Mouse (Mus musculus): ENCODE data around the gene Adgrg6. TPM values are rescaled to one million over a fixed set of nuclear protein-coding genes. Genes with fewer than 3 reads are reported as not detected.

Adgrg6 gene
- polyA plus RNA-seq, 1 experiment from 2014 or later, result 2.0 TPM

- Histone ChIP-seq H3K4me2 (no peak overlapping the region), H3K4me3 (replicated peaks) (no peak overlapping the region), H3K9ac (replicated peaks) (no peak overlapping the region), H3K36me3 (no peaks in the 10 kb centered on the region), H3K27me3 (replicated peaks) (no peaks in the 10 kb centered on the region), H3K9me3 (replicated peaks) (no peaks in the 10 kb centered on the region), H3K4me1 (no peaks in the 10 kb centered on the region), H3K27ac (replicated peaks) (no peak overlapping the region)
- 89% methylated on average over 3 of the region's 3 CpGs for WGBS
- no peak for ATAC-seq (ENCODE audit: low FRiP score)
These were observed 14.4 kb downstream of the Adgrg6 start for GRCm38 (mm10) chr10:14531090-14531489.

- Histone ChIP-seq H3K9ac (replicated peaks) (no peak overlapping the region), H3K4me1 (no peaks in the 10 kb centered on the region), H3K36me3 (no peaks in the 10 kb centered on the region), H3K9me3 (replicated peaks) (no peaks in the 10 kb centered on the region), H3K4me2 (no peak overlapping the region), H3K27ac (replicated peaks) (no peak overlapping the region), H3K27me3 (replicated peaks) (no peaks in the 10 kb centered on the region), H3K4me3 (replicated peaks) (no peak overlapping the region)
- no peak for ATAC-seq (ENCODE audit: low FRiP score)
- 100% methylated on average over 1 of the region's 1 CpGs for WGBS
These were observed 14.8 kb downstream of the Adgrg6 start for GRCm38 (mm10) chr10:14530670-14531069.

- no peak overlapping the region for H3K27ac ChIP-seq (replicated peaks)
- no peak for ATAC-seq (ENCODE audit: low FRiP score)
- H3K27me3 ChIP-seq (replicated peaks), result no peaks in the 10 kb centered on the region
- no peak overlapping the region for H3K4me2 ChIP-seq
- no peaks in the 10 kb centered on the region for H3K36me3 ChIP-seq
- H3K9ac ChIP-seq (replicated peaks), result no peak overlapping the region
- H3K9me3 ChIP-seq (replicated peaks), result no peaks in the 10 kb centered on the region
- no peaks in the 10 kb centered on the region for H3K4me1 ChIP-seq
- 73% methylated on average over 2 of the region's 2 CpGs for WGBS
- no peak overlapping the region for H3K4me3 ChIP-seq (replicated peaks)
These were observed 17.7 kb downstream of the Adgrg6 start for GRCm38 (mm10) chr10:14527765-14528164.

GRCm38 (mm10) chr10:14522729-14523128 lies 22.7 kb downstream of the Adgrg6 start:
- Histone ChIP-seq H3K36me3 (no peaks in the 10 kb centered on the region), H3K4me3 (replicated peaks) (no peak overlapping the region), H3K9me3 (replicated peaks) (no peaks in the 10 kb centered on the region), H3K4me2 (no peak overlapping the region), H3K9ac (replicated peaks) (no peak overlapping the region), H3K4me1 (no peaks in the 10 kb centered on the region), H3K27ac (replicated peaks) (no peak overlapping the region), H3K27me3 (replicated peaks) (no peaks in the 10 kb centered on the region)
- no peak for ATAC-seq (ENCODE audit: low FRiP score)
- WGBS, result 93% methylated on average over 5 of the region's 5 CpGs

- Histone ChIP-seq H3K27me3 (replicated peaks) (no peaks in the 10 kb centered on the region), H3K27ac (replicated peaks) (no peak overlapping the region), H3K4me3 (replicated peaks) (no peak overlapping the region), H3K9ac (replicated peaks) (no peak overlapping the region), H3K9me3 (replicated peaks) (no peaks in the 10 kb centered on the region), H3K4me2 (no peak overlapping the region), H3K36me3 (no peaks in the 10 kb centered on the region), H3K4me1 (no peaks in the 10 kb centered on the region)
- WGBS, result 82% methylated on average over 8 of the region's 8 CpGs
- ATAC-seq (ENCODE audit: low FRiP score), result no peak
These were observed 24.4 kb downstream of the Adgrg6 start for GRCm38 (mm10) chr10:14520912-14521675.

- H3K4me1 ChIP-seq, result no peaks in the 10 kb centered on the region
- H3K9ac ChIP-seq (replicated peaks), result no peak overlapping the region
- H3K9me3 ChIP-seq (replicated peaks), result no peaks in the 10 kb centered on the region
- WGBS, result 31% methylated on average over 5 of the region's 5 CpGs
- H3K27ac ChIP-seq (replicated peaks), result no peak overlapping the region
- H3K4me2 ChIP-seq, result no peak overlapping the region
- H3K4me3 ChIP-seq (replicated peaks), result no peak overlapping the region
- no peak for ATAC-seq (ENCODE audit: low FRiP score)
- H3K36me3 ChIP-seq, result no peaks in the 10 kb centered on the region
- H3K27me3 ChIP-seq (replicated peaks), result no peaks in the 10 kb centered on the region
These were observed 27.6 kb downstream of the Adgrg6 start for GRCm38 (mm10) chr10:14517909-14518308.

- Histone ChIP-seq H3K27me3 (replicated peaks) (no peaks in the 10 kb centered on the region), H3K36me3 (no peaks in the 10 kb centered on the region), H3K9ac (replicated peaks) (no peak overlapping the region), H3K4me3 (replicated peaks) (no peak overlapping the region), H3K4me1 (no peaks in the 10 kb centered on the region), H3K9me3 (replicated peaks) (no peaks in the 10 kb centered on the region), H3K4me2 (no peak overlapping the region), H3K27ac (replicated peaks) (no peak overlapping the region)
- 24% methylated on average over 2 of the region's 2 CpGs for WGBS
- ATAC-seq (ENCODE audit: low FRiP score), result no peak
These were observed 33.4 kb downstream of the Adgrg6 start for GRCm38 (mm10) chr10:14511904-14512663.

GRCm38 (mm10) chr10:14511157-14511556 lies 34.3 kb downstream of the Adgrg6 start:
- H3K9me3 ChIP-seq (replicated peaks), result no peaks in the 10 kb centered on the region
- no peak overlapping the region for H3K27ac ChIP-seq (replicated peaks)
- H3K9ac ChIP-seq (replicated peaks), result no peak overlapping the region
- ATAC-seq (ENCODE audit: low FRiP score), result no peak
- no peak overlapping the region for H3K4me3 ChIP-seq (replicated peaks)
- 59% methylated on average over 3 of the region's 3 CpGs for WGBS
- no peaks in the 10 kb centered on the region for H3K27me3 ChIP-seq (replicated peaks)
- no peaks in the 10 kb centered on the region for H3K4me1 ChIP-seq
- H3K4me2 ChIP-seq, result no peak overlapping the region
- no peaks in the 10 kb centered on the region for H3K36me3 ChIP-seq

- Histone ChIP-seq H3K4me3 (replicated peaks) (no peak overlapping the region), H3K9me3 (replicated peaks) (no peaks in the 10 kb centered on the region), H3K36me3 (no peaks in the 10 kb centered on the region), H3K27me3 (replicated peaks) (no peaks in the 10 kb centered on the region), H3K4me1 (no peaks in the 10 kb centered on the region), H3K9ac (replicated peaks) (no peak overlapping the region), H3K4me2 (no peak overlapping the region), H3K27ac (replicated peaks) (no peak overlapping the region)
- no peak for ATAC-seq (ENCODE audit: low FRiP score)
These were observed 49.8 kb downstream of the Adgrg6 start for GRCm38 (mm10) chr10:14495658-14496057.

- H3K9me3 ChIP-seq (replicated peaks), result no peaks in the 10 kb centered on the region
- no peak overlapping the region for H3K4me2 ChIP-seq
- no peak overlapping the region for H3K27ac ChIP-seq (replicated peaks)
- H3K4me1 ChIP-seq, result no peaks in the 10 kb centered on the region
- no peak overlapping the region for H3K9ac ChIP-seq (replicated peaks)
- ATAC-seq (ENCODE audit: low FRiP score), result no peak
- H3K27me3 ChIP-seq (replicated peaks), result no peaks in the 10 kb centered on the region
- H3K4me3 ChIP-seq (replicated peaks), result no peak overlapping the region
- H3K36me3 ChIP-seq, result no peaks in the 10 kb centered on the region
These were observed 50.3 kb downstream of the Adgrg6 start for GRCm38 (mm10) chr10:14495204-14495603.

GRCm38 (mm10) chr10:14491838-14492237 lies 53.6 kb downstream of the Adgrg6 start:
- Histone ChIP-seq H3K4me3 (replicated peaks) (no peak overlapping the region), H3K27ac (replicated peaks) (no peak overlapping the region), H3K4me2 (no peak overlapping the region), H3K36me3 (no peaks in the 10 kb centered on the region), H3K27me3 (replicated peaks) (no peaks in the 10 kb centered on the region), H3K9ac (replicated peaks) (no peak overlapping the region), H3K9me3 (replicated peaks) (no peaks in the 10 kb centered on the region), H3K4me1 (no peaks in the 10 kb centered on the region)
- no peak for ATAC-seq (ENCODE audit: low FRiP score)
- 83% methylated on average over 4 of the region's 4 CpGs for WGBS

- Histone ChIP-seq H3K9ac (replicated peaks) (no peak overlapping the region), H3K4me2 (no peak overlapping the region), H3K4me1 (no peaks in the 10 kb centered on the region), H3K27me3 (replicated peaks) (no peaks in the 10 kb centered on the region), H3K4me3 (replicated peaks) (no peak overlapping the region), H3K27ac (replicated peaks) (no peak overlapping the region), H3K36me3 (no peaks in the 10 kb centered on the region), H3K9me3 (replicated peaks) (no peaks in the 10 kb centered on the region)
- ATAC-seq (ENCODE audit: low FRiP score), result no peak
- 84% methylated on average over 5 of the region's 5 CpGs for WGBS
These were observed 62.2 kb downstream of the Adgrg6 start for GRCm38 (mm10) chr10:14483257-14483656.
